Mouse (Mus musculus) heart, postnatal 0 days (tissue): ENCODE results near the gene Stard3.

Experiments
- CTCF ChIP-seq: IDR thresholded peaks from 2 replicates; pipeline ENCODE4 v1.5.1; 2016; ENCODE audit warnings: antibody characterized with exemption, control low read depth, low read depth
- EP300 ChIP-seq: IDR thresholded peaks from 2 replicates; pipeline ENCODE4 v1.6.1; 2016; ENCODE audit warnings: antibody characterized with exemption, low read depth

GRCm38 (mm10) chr11:98341174-98341573 lies 17.0 kb upstream of the Stard3 start:
- no peak for TF ChIP-seq CTCF
- TF ChIP-seq EP300, result no peak
